Mouse (Mus musculus) hindbrain, embryonic 10.5 days (tissue): ENCODE measurements around the gene Hoxd12. TPM values are rescaled to one million over a fixed set of nuclear protein-coding genes. Genes with fewer than 3 reads are reported as not detected.

Experiments
- DNase-seq: peaks from one replicate; pipeline ENCODE4 v3.0.0-alpha.2; 2017; ENCODE audit warnings: low spot score
- H3K27ac ChIP-seq: fragments of 300-500 bp; sonication (generic); 2 replicates; pipeline ENCODE4 v1.5.1; 2016; ENCODE audit warnings: mild to moderate bottlenecking, moderate library complexity
- H3K27me3 ChIP-seq: fragments of 300-500 bp; sonication (generic); 2 replicates; pipeline ENCODE4 v1.6.1; 2016; ENCODE audit warnings: mild to moderate bottlenecking; ENCODE audit not compliant: poor library complexity, insufficient read depth, severe bottlenecking
- H3K36me3 ChIP-seq: fragments of 300-500 bp; sonication (generic); 2 replicates; pipeline ENCODE4 v1.6.1; 2016; ENCODE audit warnings: mild to moderate bottlenecking, moderate library complexity
- H3K4me1 ChIP-seq: fragments of 300-500 bp; sonication (generic); replicated peaks from 2 replicates; pipeline ENCODE4 v1.6.1; 2016; ENCODE audit warnings: mild to moderate bottlenecking
- H3K4me3 ChIP-seq: fragments of 300-500 bp; sonication (generic); 2 replicates; pipeline ENCODE4 v1.5.1; 2016; ENCODE audit warnings: mild to moderate bottlenecking, moderate library complexity
- H3K9me3 ChIP-seq: fragments of 300-500 bp; sonication (generic); 2 replicates; pipeline ENCODE4 v1.6.1; 2016; ENCODE audit warnings: mild to moderate bottlenecking, moderate library complexity
- WGBS: fragments of 180-500 bp; shearing (Covaris S2); methylation state at CpG from one replicate; pipeline ENCODE4 v1.1.7; 2016; 5-methylcytosine and 5-hydroxymethylcytosine counted together
- polyA plus RNA-seq: library from polyadenylated mRNA; unstranded; fragments of >200 nt; fragmentation: Nextera tagmentation; extraction: Ambion mirVana; gene quantifications from 2 replicates; pipeline ENCODE4 v1.2.1, GENCODE M21; 2016

Gene Hoxd12
- polyA plus RNA-seq, 1 experiment from 2014 or later: not detected

DNA sequence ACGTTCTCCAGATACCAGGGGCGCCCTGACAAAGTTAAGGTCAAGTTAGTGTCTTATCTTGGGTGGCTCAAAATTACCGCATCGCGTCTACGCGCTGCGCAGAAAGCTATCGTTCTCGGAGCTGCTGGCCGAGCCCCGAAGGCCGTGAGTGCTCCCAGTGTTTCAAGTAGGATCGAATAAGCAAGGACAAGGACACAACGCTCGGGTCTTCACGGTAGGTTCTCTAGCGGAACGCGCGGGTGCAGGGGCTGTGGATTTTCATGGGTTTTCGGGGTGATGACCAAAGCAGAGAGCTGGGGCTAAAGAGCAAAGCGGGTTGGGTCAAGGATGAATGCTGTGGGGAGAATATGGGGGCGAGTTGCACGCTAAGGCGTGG, 4.8 kb downstream of the Hoxd12 start:
- no peaks in the 10 kb centered on the region for H3K9me3 ChIP-seq
- H3K27ac ChIP-seq: no peak overlapping the region
- no peak overlapping the region for H3K4me3 ChIP-seq
- H3K27me3 ChIP-seq: peaks cover 100% of the 10 kb centered on the region
- DNase-seq: no peak
- no peaks in the 10 kb centered on the region for H3K36me3 ChIP-seq
- H3K4me1 ChIP-seq: peaks cover 19% of the 10 kb centered on the region
- 1% methylated on average over 26 of the region's 26 CpGs for WGBS

DNA sequence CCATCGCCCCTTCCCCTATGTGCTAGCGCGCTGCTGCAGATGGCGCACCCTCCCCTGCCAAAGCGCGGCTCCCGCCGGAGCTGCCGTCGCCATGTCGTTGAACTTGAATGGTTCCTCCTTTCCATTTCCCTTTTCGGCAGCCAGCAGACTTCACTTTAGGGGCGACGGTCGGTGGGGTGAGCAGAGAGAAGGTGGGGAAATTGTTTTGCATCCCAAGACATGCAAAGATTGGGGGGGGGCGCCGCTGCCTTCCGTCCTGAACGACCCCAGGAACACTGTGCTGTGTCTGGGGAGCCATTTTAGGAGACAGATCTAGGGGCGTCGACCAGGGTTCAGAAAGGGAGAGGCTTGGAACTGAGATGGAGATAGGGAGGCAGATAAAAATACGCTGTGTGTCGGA, 5.2 kb downstream of the Hoxd12 start:
- no peak for DNase-seq
- Histone ChIP-seq H3K27ac (no peak overlapping the region), H3K36me3 (no peaks in the 10 kb centered on the region), H3K4me1 (peaks cover 19% of the 10 kb centered on the region), H3K27me3 (peaks cover 100% of the 10 kb centered on the region), H3K9me3 (no peaks in the 10 kb centered on the region), H3K4me3 (no peak overlapping the region)
- 1% methylated on average over 23 of the region's 23 CpGs for WGBS

DNA sequence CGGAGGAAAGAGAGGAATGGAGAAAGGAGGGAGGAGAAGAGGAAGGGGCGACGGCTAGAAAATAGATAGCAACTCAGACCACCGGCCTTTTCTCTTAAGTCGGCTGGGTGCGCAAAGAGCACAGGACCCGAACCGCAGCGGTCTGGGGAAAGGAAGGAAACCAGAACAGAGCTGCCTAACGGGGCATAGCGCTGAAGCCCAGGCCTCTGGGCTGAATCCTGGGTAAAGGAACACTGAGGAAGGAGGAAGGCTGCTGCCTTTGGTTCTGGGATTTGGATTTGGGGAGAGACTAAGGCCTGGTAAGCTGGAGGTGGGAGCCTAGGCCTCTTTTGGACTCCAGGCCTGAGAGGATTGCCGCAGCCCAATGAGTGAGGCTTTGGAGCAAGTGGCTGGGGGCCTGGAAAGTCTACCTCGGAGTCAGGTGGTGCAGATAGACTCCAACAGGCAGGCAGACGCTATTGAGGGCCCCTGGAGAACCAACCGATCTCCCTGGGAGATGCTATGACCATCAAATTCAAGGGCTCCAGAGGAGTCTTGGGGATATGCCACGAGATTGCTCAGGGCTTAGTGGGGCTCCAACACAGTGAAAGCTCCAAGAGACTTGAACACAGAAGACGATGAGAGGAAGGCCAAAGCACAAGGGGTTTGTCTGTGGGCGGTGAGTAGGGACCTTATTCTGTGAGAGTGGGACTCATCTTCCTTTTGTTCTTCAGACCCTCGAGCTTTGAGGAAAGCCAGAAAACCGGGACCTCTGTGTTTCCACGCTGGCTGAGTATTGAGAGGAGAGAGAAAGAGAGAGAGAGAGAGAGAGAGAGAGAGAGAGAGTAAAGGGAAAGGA, 6.0 kb downstream of the Hoxd12 start:
- H3K4me1 ChIP-seq: peaks cover 17% of the 10 kb centered on the region
- H3K9me3 ChIP-seq: no peaks in the 10 kb centered on the region
- H3K36me3 ChIP-seq: no peaks in the 10 kb centered on the region
- no peak for DNase-seq
- H3K4me3 ChIP-seq: no peak overlapping the region
- H3K27me3 ChIP-seq: peaks cover 100% of the 10 kb centered on the region
- WGBS: under 1% methylated on average over 21 of the region's 21 CpGs
- no peak overlapping the region for H3K27ac ChIP-seq

- peaks cover 17% of the 10 kb centered on the region for H3K4me1 ChIP-seq
- DNase-seq: peak; percentile 64
- no peak overlapping the region for H3K27ac ChIP-seq
- peak overlapping the region; percentile 32 for H3K4me3 ChIP-seq
- H3K9me3 ChIP-seq: no peaks in the 10 kb centered on the region
- WGBS: under 1% methylated on average over 78 of the region's 78 CpGs
- no peaks in the 10 kb centered on the region for H3K36me3 ChIP-seq
- H3K27me3 ChIP-seq: peaks cover 100% of the 10 kb centered on the region
These were observed 7.0 kb downstream of the Hoxd12 start for GRCm38 (mm10) chr2:74681594-74682531.

- Histone ChIP-seq H3K36me3 (no peaks in the 10 kb centered on the region), H3K27ac (no peak overlapping the region), H3K9me3 (no peaks in the 10 kb centered on the region), H3K4me1 (peaks cover 17% of the 10 kb centered on the region), H3K27me3 (peaks cover 100% of the 10 kb centered on the region), H3K4me3 (peak overlapping the region; percentile 32)
- DNase-seq: peak; percentile 52
- 1% methylated on average over 51 of the region's 51 CpGs for WGBS
These were observed 8.0 kb downstream of the Hoxd12 start for GRCm38 (mm10) chr2:74682796-74683195.

DNA sequence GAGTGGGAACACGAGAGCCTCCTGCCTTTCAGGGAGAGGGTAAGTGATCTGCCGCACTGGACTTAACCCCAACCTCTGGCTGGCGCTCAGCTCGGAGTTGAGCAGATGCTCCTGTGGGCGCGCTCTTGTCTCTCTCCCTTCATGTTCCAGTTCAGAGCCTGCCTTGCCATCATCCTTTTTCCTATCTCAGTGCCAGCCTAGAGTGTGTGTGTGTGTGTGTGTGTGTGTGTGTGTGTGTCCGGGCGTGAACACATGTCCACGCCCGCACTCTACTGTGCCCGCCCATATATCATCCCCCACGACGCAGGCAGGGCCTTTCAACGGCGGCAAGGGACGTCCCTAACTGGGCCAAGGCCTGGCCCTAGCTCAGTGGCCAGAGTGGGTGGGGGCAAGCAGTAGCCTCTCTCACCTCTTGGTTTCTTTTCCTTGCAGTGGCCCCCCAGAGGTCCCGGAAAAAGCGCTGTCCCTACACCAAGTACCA, 8.7 kb downstream of the Hoxd12 start:
- Histone ChIP-seq H3K27me3 (peaks cover 100% of the 10 kb centered on the region), H3K4me3 (no peak overlapping the region)
- WGBS: under 1% methylated on average over 18 of the region's 18 CpGs

GRCm38 (mm10) chr2:74684106-74684505, 9.3 kb downstream of the Hoxd12 start:
- peak; percentile 44 for DNase-seq

More for the DNA sequence above, 8.7 kb downstream of the Hoxd12 start:
- DNase-seq: peak; percentile 48
- H3K36me3 ChIP-seq: no peaks in the 10 kb centered on the region
- H3K9me3 ChIP-seq: no peaks in the 10 kb centered on the region
- H3K27ac ChIP-seq: no peak overlapping the region
- peaks cover 17% of the 10 kb centered on the region for H3K4me1 ChIP-seq

DNA sequence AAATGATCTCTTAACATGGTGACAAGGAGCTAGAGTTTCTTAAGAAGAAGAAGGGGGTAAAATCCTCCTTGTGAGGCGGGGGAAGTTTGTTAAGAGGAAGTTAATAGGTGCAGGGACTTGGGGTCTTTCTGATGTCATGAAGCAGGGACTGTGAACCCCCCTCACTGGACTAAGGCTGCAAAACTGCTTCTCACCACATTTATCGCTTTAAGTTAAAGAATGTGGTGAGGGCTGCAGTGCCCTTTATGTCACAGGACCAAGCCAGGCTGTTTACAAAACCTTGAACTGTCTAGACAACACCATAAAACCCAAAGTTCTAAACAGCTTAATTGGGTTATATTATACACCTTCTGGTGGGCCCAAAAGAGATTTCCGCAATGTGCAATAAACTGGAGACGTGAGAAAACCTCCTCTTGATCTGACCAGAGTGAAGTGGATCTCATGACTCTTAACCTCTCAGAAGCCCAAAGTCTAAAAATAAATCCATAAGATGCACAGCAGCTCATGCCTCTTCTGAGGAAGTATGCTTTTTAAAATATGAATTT, 10.3 kb downstream of the Hoxd12 start:
- peaks cover 17% of the 10 kb centered on the region for H3K4me1 ChIP-seq
- H3K27ac ChIP-seq: no peak overlapping the region
- H3K27me3 ChIP-seq: peaks cover 100% of the 10 kb centered on the region
- H3K9me3 ChIP-seq: no peaks in the 10 kb centered on the region
- 11% methylated on average over 4 of the region's 4 CpGs for WGBS
- no peak overlapping the region for H3K4me3 ChIP-seq
- DNase-seq: peak; percentile 15
- H3K36me3 ChIP-seq: no peaks in the 10 kb centered on the region

More at GRCm38 (mm10) chr2:74684106-74684505, 9.3 kb downstream of the Hoxd12 start:
- Histone ChIP-seq H3K27ac (no peak overlapping the region), H3K9me3 (no peaks in the 10 kb centered on the region), H3K4me1 (peaks cover 17% of the 10 kb centered on the region), H3K36me3 (no peaks in the 10 kb centered on the region), H3K27me3 (peaks cover 100% of the 10 kb centered on the region), H3K4me3 (no peak overlapping the region)
- whole genome bisulfite sequencing: under 1% methylated on average over 12 of the region's 12 CpGs

GRCm38 (mm10) chr2:74686301-74686987, 11.6 kb downstream of the Hoxd12 start:
- DNase-seq: peak; percentile 75
- H3K27me3 ChIP-seq: peaks cover 100% of the 10 kb centered on the region
- H3K27ac ChIP-seq: no peak overlapping the region
- H3K4me3 ChIP-seq: no peak overlapping the region
- no peaks in the 10 kb centered on the region for H3K9me3 ChIP-seq
- 5% methylated on average over 17 of the region's 17 CpGs for WGBS
- no peaks in the 10 kb centered on the region for H3K36me3 ChIP-seq
- peaks cover 23% of the 10 kb centered on the region for H3K4me1 ChIP-seq

DNA sequence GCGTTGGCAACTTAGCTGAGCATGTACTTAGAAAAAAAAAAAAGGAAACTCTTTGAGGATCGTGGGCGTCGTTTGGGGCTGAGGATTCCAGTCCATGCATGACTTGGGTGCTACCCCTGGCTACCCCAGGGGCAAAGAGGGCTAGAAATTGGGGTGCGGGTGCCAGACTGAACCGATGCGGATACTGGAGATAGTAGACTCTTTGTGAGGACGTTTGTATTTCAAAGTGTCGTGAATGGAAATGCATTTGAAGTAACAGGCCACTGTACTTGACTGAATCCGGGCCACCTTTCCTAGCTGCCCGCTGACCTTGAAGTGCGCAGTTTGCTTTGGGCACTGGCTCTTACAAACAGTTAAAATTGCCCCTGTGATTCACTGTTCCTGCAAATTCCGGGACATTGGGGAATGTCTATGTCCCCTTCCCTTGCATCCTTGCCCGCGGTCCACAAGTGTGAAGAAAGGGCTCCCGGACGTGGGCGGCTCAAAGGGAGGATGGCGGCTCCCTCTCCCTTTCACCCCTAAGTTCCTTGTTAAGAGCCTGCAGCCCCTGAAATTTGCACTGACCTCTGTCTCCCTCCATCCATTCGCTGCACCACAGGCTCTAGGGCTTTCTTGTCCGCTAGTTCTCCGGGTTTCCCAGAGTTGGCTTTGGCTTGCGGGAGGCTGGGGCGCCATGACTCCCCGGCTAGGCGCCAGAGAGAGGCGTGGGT, 12.3 kb downstream of the Hoxd12 start:
- Histone ChIP-seq H3K4me1 (peaks cover 19% of the 10 kb centered on the region), H3K9me3 (no peaks in the 10 kb centered on the region), H3K36me3 (no peaks in the 10 kb centered on the region), H3K27ac (no peak overlapping the region), H3K4me3 (no peak overlapping the region), H3K27me3 (peaks cover 100% of the 10 kb centered on the region)
- under 1% methylated on average over 27 of the region's 27 CpGs for WGBS
- DNase-seq: peak; percentile 51

- H3K4me1 ChIP-seq: peaks cover 19% of the 10 kb centered on the region
- no peak overlapping the region for H3K4me3 ChIP-seq
- H3K9me3 ChIP-seq: no peaks in the 10 kb centered on the region
- no peaks in the 10 kb centered on the region for H3K36me3 ChIP-seq
- under 1% methylated on average over 31 of the region's 31 CpGs for whole genome bisulfite sequencing
- peak; percentile 54 for DNase-seq
- peaks cover 100% of the 10 kb centered on the region for H3K27me3 ChIP-seq
- H3K27ac ChIP-seq: no peak overlapping the region
These were observed 13.1 kb downstream of the Hoxd12 start for GRCm38 (mm10) chr2:74687698-74688555.
